Mouse (Mus musculus): Measurements from ENCODE around the gene Magea4.

Magea4 gene

GRCm38 (mm10) chrX:72221717-72222116, at the start of gene Magea4:
Gene Magea4, plus strand, starts transcription at chrX:72222017.
- DNase-seq (ENCODE audit: low read depth, low spot score), result no peak

DNA sequence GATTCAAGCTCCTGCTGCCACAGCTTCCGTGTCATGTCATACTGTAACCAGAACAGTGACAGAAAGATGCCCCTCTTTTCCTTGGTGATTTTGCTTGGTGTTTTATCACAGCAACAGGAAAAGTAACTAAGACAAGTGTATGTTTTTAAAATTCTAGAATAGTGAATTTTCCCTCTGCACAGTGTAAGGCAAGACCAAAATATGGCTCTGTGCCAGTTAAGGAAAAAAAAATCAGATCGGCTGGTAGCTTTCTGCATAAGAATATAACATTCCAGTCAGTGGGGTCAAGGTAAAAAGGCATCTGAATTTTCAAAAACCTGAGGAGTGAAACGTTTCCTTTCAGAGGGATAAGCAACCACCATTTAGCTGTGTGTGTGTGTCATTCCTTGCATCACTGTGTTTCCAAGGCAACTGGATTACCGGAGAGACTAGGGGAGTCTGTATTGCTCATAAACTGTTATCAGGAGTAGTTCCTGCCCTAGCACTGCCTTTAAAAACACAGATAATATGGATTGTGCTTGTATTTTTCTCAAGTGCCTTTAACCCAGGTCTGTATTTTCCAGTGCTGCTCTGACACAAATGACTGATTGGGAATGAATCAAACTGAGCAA, 18.8 kb upstream of the Magea4 start:
- DNase-seq (ENCODE audit: low read depth, low spot score), result no peak

DNA sequence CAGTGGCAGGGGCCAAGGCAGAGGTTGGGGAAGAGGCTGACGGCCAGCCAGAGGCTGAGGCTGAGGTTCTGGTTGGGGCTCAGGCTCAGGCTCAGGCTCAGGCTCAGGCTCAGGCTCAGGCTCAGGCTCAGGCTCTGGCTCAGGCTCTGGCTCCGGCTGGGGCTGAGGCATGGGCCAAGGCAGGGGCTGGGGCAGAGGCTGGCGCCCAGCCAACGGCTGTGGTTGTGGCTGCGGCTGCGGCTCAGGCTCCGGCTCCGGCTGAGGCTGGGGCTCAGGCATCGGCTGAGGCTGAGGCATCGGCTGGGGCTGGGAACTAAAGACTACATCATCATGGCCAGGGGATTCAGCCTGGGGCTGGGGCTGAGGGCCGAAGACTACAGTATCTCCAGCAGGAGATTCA, 48.8 kb downstream of the Magea4 start:
- no peak for DNase-seq (ENCODE audit: low read depth, low spot score)
